Mouse (Mus musculus) gastrocnemius, adult 18-20 months (tissue): ENCODE results near the gene Cog2. TPM values are rescaled to one million over a fixed set of nuclear protein-coding genes. Genes with fewer than 3 reads are reported as not detected.

Source experiments
- DNase-seq: peaks from one replicate; pipeline ENCODE4 v3.0.0; 2021; ENCODE audit warnings: low spot score
- long read RNA-seq, 2 experiments: library from polyadenylated mRNA; stranded (forward); transcript quantifications; one replicate each; pipeline ENCODE4 v2.0.0; 2021
- total RNA-seq, 2 experiments: library from RNA; stranded (reverse); gene quantifications; 2 replicates each; pipeline ENCODE4 v1.2.3; 2021

The Cog2 gene
- 10 to 100 TPM; 18.2 to 20.3 TPM for total RNA-seq
- long read RNA-seq, experiment 1, transcript Cog2-201 (18 exons, 2,825 nt), result major isoform, 32 of 42 reads
- long read RNA-seq, experiment 1, partial matches to known transcripts, result 8 of 42 reads
- long read RNA-seq, experiment 1, other reads (novel, unspliced or antisense), result 2 of 42 reads
- long read RNA-seq, experiment 2, transcript Cog2-201 (18 exons, 2,825 nt), result major isoform, 25 of 29 reads
- long read RNA-seq, experiment 2, partial matches to known transcripts, result 4 of 29 reads
- long read RNA-seq, experiment 2, other reads (novel, unspliced or antisense), result 0 of 29 reads

DNA sequence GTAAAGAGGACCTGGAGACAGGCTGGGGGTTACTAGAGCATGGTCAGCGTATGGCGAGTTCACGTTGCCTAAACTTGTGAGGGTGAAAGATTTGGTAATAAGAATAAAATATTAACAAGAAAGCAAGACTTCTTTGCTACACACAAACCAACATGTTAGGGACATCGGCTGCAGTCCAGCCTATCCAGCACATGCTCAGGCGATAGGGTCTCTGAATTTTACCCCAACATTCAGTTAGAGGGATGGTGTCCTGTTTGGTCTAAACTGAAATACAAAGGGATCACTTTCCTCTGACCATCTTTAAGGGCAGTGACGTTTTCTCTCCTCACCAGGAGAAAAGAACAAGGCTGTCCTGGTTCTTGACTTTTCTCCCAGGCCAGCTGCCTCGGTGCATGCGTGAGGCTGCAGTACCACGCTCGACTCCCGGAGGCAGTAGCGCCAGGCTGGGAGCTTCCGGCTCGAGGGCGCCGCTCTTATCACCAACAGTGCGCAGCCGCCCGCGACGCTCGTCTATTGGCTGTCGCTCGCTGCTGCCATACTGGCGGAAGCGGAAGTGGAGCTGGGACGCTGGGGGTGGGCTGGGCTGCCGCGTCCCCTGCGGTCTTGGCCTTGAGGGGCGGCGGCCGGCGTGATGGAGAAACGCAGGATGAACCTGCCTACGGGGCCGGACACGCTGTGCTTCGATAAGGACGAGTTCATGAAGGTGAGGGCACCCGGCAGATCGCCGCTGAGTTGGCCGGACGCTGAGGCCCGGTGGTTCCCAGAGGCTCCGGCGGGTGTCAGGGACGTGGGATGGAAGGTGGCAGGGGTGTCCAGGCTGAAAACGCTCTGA is at the start of gene Cog2:
TSS of gene Cog2 (plus strand) at position 519 of the 832 bp plus-strand sequence.
- peak; percentile 88 for DNase-seq

DNA sequence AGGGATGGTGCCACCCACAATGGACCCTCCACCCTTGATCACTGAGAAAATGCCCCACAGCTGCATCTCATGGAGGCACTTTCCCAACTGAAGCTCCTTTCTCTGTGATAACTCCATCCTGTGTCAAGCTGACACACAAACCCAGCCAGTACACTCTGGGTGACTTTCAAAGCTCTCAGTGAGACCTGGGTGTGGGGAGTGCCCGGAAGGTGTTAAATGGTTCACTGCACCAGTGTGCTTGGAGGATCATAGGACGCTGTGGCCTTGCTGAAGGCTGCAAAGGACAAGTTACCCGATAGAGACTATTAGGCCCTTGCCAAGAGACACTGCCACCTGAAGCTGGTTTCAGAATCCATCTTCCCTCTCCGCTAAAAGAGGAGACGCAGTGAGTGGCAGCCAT is 44.9 kb upstream of the Cog2 start:
- DNase-seq, result no peak

DNA sequence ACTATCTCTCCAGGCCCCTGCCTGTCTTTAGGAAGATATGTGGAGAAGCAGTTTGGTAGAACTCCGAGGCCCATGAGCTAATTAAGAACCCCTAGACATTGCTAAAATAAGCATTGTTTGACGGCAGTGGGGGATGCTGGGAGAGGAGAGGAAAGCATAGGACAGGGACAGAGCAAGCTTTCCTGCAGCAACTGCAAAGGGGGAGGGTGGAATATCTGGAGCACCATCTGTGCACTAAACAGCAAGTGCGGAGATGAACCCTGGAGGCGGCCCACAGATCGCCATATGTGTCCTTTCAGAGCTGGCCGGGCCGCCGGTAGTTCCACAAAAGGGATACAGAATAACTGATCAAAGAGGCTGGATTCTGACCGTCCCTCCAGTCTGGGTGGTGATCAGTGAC is 43.9 kb upstream of the Cog2 start:
- DNase-seq, result no peak

DNA sequence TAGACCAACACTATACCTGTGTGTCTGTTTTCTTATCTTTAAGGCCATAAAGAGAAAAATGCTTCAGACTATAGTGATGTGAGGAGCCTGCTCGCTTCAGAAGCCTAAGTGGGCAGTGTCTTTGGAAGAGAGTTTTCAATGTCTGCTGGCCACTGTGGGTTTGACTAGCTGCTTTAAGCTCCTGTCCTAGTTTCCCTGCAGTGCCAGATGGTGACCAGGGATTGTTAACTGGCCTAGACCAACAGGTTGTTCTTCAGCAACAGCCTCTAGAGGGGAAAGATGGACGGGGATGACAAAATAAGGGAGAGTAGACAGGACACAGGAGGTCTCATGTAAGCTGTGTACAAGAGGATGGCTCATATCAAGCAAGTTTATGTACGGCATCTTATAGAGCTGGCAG is 41.3 kb upstream of the Cog2 start:
- DNase-seq, result no peak

DNA sequence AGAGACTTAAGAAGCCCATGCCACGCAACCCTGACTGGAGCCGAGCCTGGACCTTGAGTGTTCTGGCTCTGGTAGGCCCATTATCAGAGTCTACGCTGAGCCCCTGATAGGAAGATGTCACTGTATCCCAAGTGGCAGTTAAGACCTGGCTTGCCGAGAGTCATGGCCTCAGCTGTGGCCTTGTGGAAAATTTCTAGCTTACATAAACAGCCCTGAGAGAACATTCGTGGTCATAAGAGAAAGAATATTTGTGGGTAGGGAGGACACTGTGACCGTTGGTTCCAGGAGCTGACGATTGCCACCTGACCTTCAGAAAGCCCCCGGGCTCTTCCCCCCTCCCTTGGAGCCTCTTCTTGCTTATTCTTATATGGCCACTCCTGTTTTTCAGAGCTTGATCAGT is 40.2 kb upstream of the Cog2 start:
- no peak for DNase-seq

DNA sequence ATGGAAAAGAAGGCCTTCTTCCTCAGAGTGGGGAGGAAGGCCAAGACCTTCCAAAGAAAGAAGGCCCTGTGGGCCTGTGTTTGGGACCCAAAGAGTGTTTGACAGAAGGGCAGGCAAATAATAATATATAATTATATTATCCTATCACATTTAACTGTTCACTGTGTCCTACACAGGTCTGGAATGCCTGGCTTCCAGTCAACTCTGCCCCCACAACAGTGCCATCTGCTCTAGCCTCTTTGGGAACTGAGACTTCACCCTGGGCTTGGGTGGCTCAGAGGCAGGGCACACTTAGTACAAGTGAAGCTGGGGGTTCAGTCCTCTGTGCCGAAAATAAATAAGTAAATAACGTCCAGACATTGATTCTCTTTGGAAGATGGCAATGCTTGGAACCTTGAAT is 37.8 kb upstream of the Cog2 start:
- DNase-seq, result no peak

DNA sequence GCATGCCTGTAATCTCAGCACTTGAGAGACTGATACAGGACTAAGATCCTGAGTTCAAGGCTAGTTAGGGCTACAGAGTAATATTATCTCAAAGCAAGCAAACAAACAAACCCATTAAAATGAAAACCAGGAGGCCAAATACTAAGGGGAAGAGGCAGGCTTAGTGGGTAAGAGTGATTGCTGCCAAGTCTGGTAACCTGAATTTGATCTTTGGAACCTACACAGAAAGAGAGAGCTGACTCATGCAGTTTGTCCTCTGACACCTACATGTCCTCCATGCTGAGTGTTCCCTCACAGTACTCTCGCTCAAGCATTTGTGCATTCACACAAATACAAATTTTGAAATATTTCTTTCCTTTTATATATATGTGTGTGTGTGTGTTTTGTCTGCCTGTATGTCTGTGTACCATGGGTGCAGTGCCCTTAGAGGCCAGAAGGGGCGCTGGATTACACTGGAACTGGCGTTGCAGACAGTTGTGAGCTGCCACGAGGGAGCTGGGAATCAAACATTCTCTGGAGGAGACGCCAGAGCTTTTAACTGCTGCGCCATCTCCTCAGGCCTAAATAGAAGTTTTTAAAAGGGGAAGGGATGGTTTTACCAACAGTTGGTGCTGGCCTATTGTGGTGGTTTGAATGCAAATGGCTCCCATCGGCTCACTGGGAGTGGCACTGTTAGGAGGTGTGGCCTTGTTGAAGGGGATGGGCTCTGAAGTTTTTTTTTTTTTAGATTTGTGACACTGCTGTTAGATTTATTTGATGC is 37.0 kb upstream of the Cog2 start:
- no peak for DNase-seq

DNA sequence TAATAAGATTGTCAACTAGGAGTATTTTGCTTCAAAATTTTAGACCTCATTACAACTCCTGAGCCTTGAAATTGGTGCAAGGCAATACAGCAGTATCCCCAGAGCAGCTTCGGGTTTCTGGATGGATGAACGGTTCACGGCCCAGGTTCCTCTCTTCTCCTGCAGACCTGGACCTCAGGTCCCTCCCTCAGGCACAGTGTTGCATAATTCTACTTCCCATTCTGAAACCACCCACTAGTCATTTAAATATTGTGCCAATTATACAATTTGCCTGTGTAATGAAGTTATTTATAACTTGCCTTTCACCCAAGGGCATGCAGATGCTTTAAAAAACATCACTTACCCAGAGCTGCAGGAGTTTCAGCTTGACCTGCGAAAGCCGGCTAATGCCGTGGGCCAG is 31.3 kb upstream of the Cog2 start:
- DNase-seq, result no peak

DNA sequence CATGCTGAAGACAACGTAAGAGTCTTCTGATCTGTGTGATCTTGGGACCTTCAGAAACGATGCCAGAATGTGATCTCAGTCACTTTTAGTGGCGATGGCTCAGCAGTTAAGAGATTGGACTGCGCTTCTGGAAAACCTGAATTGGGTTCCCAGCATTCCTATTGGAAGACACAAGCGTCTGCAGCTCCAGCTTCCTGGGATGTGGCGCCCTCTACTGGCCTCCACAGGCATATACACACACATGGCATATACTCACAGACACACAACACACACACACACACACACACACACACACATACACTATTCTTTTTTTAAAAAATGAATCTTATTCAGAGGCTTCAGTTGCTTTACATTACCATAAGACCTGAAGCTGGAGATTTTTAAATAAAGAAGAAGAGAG is 30.8 kb upstream of the Cog2 start:
- DNase-seq, result no peak

DNA sequence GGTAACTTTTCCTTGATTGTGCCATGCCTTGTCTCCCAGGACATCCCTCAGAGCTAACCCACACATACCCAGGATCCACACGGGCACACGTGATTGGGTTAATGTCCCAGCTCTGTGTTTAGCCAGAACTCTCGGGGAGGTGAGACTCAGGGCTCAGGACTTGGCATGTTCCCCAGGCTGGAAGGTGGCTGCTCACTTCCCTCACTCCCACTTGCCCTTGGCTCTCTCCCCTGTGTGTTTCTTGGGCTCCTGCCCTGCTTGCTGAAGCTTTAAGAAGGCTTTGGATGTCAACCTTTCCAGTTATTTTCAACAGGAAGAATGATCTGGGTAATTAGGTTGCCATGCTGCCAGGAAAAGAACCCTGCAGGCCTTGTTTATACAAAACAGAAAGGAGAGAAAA is 26.2 kb upstream of the Cog2 start:
- DNase-seq, result no peak

DNA sequence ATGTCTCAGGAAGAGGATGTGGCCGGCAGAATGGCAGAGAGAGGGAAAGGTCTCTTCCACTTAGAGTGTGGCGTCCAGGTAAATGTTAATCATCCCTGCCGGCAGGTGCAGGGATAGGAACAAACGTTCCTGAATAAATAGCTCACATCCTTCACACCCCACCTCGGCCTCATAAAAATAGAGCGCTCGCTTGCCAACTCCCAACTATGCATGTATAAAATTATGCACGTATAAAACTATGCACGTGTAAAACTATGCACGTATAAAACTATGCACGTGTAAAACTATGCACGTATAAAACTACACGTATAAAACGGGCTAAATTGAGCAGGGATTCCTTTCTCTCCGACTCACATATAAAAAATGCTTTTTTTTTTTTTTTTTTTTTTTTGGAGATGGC is 25.6 kb upstream of the Cog2 start:
- DNase-seq, result no peak

DNA sequence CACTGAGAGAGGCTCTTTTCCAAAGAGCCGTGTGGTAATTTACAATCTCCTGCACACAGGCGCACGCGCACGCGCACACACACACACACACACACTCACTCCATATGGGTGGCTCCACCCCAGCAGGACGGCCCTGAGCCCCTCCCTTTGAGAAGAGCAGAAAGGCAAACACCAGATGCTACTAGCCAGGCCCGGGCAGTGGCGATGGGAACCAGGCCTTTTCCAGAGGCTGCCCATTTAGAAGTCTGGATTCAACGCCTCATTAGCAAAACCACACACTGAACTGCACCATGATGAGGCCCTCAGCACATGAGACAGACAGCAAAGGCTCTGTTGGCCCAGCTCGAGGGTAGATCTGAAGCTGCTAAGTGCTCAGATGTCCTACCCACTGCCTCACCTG is 24.9 kb upstream of the Cog2 start:
- DNase-seq, result no peak

DNA sequence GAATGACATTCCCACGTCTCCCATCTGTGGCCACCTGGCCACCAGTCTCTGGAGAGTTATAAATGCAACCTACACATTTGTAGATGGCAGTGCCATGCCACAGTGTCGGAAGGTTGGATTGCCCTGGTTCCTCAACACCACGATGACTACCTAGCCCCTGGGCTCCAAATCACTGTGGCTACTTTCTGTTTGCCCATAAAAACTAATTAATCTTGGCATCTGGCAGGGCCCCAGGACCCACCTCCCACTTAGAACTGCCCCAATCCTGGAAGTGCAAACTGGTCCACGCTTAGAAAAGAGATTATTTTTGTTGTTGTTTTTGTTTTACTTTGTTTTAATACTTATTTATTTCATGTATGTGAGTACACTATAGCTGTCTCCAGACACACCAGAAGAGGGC is 24.3 kb upstream of the Cog2 start:
- no peak for DNase-seq

DNA sequence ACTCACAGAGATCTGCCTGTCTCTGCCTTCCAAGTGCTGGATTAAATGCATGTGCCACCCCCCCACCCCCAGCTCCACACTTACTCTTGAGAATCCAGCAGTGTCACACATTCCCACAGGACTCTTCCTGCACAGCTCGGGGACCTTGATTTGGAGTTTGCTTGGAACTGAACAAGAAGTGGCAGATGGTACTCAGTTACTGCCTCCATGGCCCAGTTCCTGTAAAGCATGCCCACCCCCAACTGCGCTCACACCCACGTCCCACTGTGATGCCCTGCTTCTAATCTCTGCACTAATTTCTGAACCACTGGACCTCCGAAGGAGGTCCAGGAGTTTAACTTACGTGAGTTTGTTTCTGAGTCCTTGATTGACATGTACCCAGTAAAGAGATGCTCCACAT is 23.7 kb upstream of the Cog2 start:
- DNase-seq, result no peak

DNA sequence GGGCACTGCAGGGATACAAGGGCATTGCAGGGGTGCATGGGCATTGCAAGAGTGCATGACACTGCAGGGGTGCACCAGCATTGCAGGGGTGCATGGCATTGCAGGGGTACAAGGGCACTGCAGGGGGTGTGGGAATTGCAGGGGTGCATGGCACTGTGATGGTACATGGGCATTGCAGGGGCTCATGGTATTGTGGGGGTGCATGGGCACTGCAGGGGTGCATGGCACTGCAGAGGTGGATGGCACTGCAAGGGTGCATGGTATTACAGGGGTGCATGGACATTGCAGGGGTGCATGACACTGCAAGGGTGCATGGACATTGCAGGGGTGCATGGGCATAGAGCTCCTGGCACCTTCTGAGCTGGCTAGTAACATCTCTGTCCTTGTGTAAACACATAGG is 22.2 kb upstream of the Cog2 start:
- no peak for DNase-seq

DNA sequence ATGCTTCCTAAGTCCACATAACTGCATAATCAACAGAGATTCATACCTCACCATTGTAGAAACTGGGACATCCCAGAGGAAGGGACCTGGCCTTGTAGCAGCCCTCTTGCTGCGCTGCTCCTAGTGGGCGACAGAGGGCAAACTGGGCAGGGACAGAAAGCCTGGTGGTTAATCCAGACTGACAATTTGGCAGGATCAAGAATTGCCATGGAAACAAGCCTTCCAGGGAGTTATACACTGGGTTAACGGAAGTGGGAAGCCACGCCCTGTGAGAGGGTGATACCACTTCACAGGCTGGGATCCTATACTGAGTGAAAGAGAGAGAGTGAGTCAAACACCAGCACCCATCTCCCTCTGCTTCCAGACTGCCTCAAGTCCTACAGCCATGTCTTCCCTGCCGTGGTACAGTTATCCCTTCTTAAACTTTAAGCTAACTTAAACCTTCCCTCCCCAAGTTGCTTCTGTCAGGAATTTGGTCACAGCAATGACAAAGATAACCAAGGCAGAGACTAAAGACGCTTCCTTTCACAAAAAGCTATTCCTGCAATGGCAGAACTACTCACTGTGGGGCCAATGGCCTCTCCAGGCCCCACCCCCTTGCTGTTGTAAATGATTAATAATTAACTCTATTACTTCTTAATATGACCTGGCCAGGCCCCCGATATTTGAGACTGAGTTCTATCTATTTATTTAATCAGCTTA is 21.2 kb upstream of the Cog2 start:
- DNase-seq, result no peak

DNA sequence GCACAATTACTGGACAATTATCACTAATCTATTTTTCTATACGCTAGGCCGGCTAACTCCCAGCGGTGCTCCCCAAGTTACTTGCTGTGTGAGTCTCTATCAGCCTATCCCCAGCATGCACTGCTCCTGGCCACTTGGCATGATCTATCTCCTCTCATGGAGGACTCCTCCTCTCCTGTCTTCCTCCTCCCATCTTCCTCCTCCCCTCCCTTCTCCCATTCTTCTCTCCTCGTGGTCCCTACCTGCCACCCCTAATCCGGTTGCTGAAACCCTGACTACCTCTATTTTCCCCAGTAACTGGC is 20.7 kb upstream of the Cog2 start:
- DNase-seq, result no peak

DNA sequence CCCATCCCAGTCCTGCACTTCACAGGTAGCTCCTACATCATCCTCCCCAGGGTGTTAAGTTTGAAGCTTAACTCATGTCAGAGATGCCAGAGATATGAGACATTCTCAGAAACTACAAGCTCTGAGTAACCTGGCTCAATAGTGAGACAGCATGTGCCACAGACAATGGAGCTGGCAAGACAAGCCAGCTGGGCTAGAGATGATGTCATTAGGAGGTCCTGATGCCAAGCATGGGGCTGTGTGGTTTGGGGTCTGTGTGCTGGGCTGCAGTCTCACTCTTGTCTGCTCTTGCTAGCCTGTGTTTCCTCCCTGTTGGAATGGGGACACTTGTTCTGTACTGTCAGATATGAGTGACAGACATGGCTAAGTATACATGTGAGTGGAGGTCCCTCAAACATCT is 14.9 kb upstream of the Cog2 start:
- DNase-seq, result no peak

DNA sequence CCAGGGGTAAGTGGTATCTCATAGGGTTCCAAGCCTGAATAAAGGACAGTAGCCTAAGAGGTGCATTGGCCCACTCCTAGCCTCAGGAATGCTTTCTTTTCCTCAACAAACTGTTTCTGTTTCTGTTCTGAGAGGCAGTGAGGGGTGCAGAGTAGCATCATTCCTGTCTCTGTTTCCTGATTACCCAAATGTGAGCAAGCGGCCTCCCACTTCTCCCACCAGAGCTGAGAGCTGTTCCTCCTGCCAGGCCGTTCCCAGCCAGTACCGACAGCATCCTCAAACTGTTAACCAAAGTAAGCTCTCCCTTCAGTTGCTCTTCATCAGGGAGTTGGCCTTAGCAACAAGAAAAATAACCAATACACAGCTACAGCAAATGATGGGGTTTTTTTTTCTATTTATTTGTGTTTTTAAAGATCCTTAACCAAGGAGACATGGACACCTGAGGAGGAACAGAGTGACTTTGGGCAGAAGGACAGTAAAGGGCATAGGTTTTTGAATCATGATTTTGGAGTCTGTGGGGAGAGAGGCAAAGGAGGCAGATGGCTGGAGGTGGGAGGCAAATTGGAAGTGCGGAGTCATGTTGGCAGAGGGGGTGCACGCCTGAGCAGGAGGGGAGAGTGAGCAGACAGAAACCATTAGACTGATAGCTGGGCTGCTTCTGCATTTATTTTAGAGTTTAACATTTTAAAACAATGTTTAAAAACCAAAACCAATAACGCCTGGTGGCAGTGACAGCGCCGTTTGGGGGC is 12.8 kb upstream of the Cog2 start:
- no peak for DNase-seq

DNA sequence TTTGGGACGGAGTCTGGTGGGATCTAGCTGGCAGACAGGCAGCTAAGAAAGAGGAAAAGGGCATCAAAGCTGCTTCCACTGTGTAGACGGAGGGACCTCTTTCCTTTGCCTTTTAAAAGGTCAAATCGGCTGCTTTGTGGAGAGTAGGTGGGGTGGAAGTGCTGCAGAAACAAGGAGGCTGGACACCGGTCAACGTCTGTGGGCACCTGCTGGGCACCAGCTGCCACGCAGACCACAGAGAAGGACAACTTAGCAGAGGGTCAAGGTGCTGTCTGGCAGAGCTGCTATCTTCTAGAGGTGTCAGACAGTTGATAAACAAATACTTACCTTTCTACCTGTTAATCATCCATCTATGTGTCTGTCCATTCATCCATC is 12.3 kb upstream of the Cog2 start:
- DNase-seq, result no peak

DNA sequence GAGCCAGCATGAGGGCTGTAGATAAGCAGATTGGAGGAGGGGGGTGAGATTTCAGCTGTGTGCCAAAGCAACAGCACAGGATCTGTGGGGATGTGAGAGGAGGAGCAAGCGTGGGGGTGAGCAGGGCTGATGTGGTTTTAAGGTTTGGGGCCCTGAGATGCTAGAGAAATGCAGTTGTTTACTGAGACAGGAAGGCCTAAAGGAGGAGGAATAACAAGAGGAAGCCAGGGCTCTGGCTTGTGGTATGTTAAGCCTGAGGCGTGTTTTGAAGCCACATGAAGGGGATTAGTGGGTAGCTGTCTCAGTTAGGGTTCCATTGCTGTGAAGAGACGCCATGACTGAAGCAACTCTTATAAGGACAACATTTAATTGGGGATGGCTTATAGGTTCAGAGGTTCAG is 11.4 kb upstream of the Cog2 start:
- DNase-seq, result no peak
